Mouse (Mus musculus): ENCODE results near the gene Scap. TPM values are rescaled to one million over a fixed set of nuclear protein-coding genes. Genes with fewer than 3 reads are reported as not detected.

Scap gene
- polyA plus RNA-seq (2016; fragmentation: Nextera tagmentation; extraction: Ambion mirVana), result 38.4 and 42.0 TPM in 2 replicates

- peak within 1 kb of the TSS; percentile 50 for H3K27ac ChIP-seq
Observed at GRCm38 (mm10) chr9:110333135-110333895, at the start of gene Scap. Gene Scap (plus strand): TSS chr9:110333288.

GRCm38 (mm10) chr9:110284075-110284697 lies 48.9 kb upstream of the Scap start:
- WGBS, result 91% methylated on average over 10 of the region's 10 CpGs
- ATAC-seq (ENCODE audit: insufficient number of reproducible peaks, insufficient read depth, low FRiP score, low TSS enrichment, low read depth), result no peak

More at GRCm38 (mm10) chr9:110333135-110333895, at the start of gene Scap:
- WGBS, result under 1% methylated on average over 43 of the region's 78 CpGs
- Histone ChIP-seq H3K27me3 (no peaks in the 10 kb centered on the region), H3K9me3 (no peaks in the 10 kb centered on the region), H3K4me1 (replicated peaks) (peaks cover 21% of the 10 kb centered on the region), H3K4me2 (peak within 1 kb of the TSS; percentile 81), H3K9ac (replicated peaks) (peak within 1 kb of the TSS; percentile 75), H3K36me3 (no peaks in the 10 kb centered on the region), H3K4me3 (replicated peaks) (peak within 1 kb of the TSS; percentile 87)
- peak; percentile 86 for ATAC-seq (ENCODE audit: insufficient number of reproducible peaks, insufficient read depth, low FRiP score, low TSS enrichment, low read depth)

GRCm38 (mm10) chr9:110287321-110287924 lies 45.7 kb upstream of the Scap start:
- Histone ChIP-seq H3K9me3 (no peaks in the 10 kb centered on the region), H3K9ac (replicated peaks) (no peak overlapping the region), H3K4me3 (replicated peaks) (no peak overlapping the region), H3K36me3 (no peaks in the 10 kb centered on the region), H3K4me2 (no peak overlapping the region), H3K4me1 (replicated peaks) (no peaks in the 10 kb centered on the region), H3K27ac (no peak overlapping the region), H3K27me3 (no peaks in the 10 kb centered on the region)
- WGBS, result 72% methylated on average over 7 of the region's 7 CpGs
- no peak for ATAC-seq (ENCODE audit: insufficient number of reproducible peaks, insufficient read depth, low FRiP score, low TSS enrichment, low read depth)

More at GRCm38 (mm10) chr9:110284075-110284697, 48.9 kb upstream of the Scap start:
- Histone ChIP-seq H3K4me1 (replicated peaks) (no peaks in the 10 kb centered on the region), H3K27ac (no peak overlapping the region), H3K36me3 (no peaks in the 10 kb centered on the region), H3K4me2 (no peak overlapping the region), H3K9ac (replicated peaks) (no peak overlapping the region), H3K27me3 (no peaks in the 10 kb centered on the region), H3K9me3 (no peaks in the 10 kb centered on the region), H3K4me3 (replicated peaks) (no peak overlapping the region)

GRCm38 (mm10) chr9:110293254-110293718 lies 39.8 kb upstream of the Scap start:
- H3K9me3 ChIP-seq, result no peaks in the 10 kb centered on the region
- WGBS, result 72% methylated on average over 12 of the region's 12 CpGs
- no peak for ATAC-seq (ENCODE audit: insufficient number of reproducible peaks, insufficient read depth, low FRiP score, low TSS enrichment, low read depth)

GRCm38 (mm10) chr9:110293873-110294415 lies 39.1 kb upstream of the Scap start:
- H3K9ac ChIP-seq (replicated peaks), result no peak overlapping the region
- no peak for ATAC-seq (ENCODE audit: insufficient number of reproducible peaks, insufficient read depth, low FRiP score, low TSS enrichment, low read depth)
- H3K9me3 ChIP-seq, result no peaks in the 10 kb centered on the region
- H3K27me3 ChIP-seq, result no peaks in the 10 kb centered on the region
- H3K36me3 ChIP-seq, result no peaks in the 10 kb centered on the region
- H3K27ac ChIP-seq, result no peak overlapping the region
- 84% methylated on average over 13 of the region's 13 CpGs for WGBS
- no peak overlapping the region for H3K4me3 ChIP-seq (replicated peaks)
- no peaks in the 10 kb centered on the region for H3K4me1 ChIP-seq (replicated peaks)
- H3K4me2 ChIP-seq, result no peak overlapping the region

More at GRCm38 (mm10) chr9:110293254-110293718, 39.8 kb upstream of the Scap start:
- no peaks in the 10 kb centered on the region for H3K36me3 ChIP-seq
- H3K27me3 ChIP-seq, result no peaks in the 10 kb centered on the region
- H3K27ac ChIP-seq, result no peak overlapping the region
- H3K4me1 ChIP-seq (replicated peaks), result no peaks in the 10 kb centered on the region
- no peak overlapping the region for H3K9ac ChIP-seq (replicated peaks)
- H3K4me3 ChIP-seq (replicated peaks), result no peak overlapping the region
- H3K4me2 ChIP-seq, result no peak overlapping the region

GRCm38 (mm10) chr9:110294786-110295185 lies 38.3 kb upstream of the Scap start:
- no peaks in the 10 kb centered on the region for H3K4me1 ChIP-seq (replicated peaks)
- no peak overlapping the region for H3K4me3 ChIP-seq (replicated peaks)
- no peaks in the 10 kb centered on the region for H3K9me3 ChIP-seq
- no peaks in the 10 kb centered on the region for H3K36me3 ChIP-seq
- H3K4me2 ChIP-seq, result no peak overlapping the region
- H3K27me3 ChIP-seq, result no peaks in the 10 kb centered on the region
- no peak for ATAC-seq (ENCODE audit: insufficient number of reproducible peaks, insufficient read depth, low FRiP score, low TSS enrichment, low read depth)
- H3K9ac ChIP-seq (replicated peaks), result no peak overlapping the region
- H3K27ac ChIP-seq, result no peak overlapping the region
- 41% methylated on average over 3 of the region's 3 CpGs for WGBS

GRCm38 (mm10) chr9:110296867-110297627 lies 36.0 kb upstream of the Scap start:
- peak; percentile 67 for ATAC-seq (ENCODE audit: insufficient number of reproducible peaks, insufficient read depth, low FRiP score, low TSS enrichment, low read depth)
- H3K4me2 ChIP-seq, result no peak overlapping the region
- WGBS, result 5% methylated on average over 5 of the region's 5 CpGs
- H3K9me3 ChIP-seq, result 0 out of 2 replicates have a peak, but pooled peaks cover 4% of the 10 kb centered on the region
- H3K4me1 ChIP-seq (replicated peaks), result no peaks in the 10 kb centered on the region
- no peak overlapping the region for H3K4me3 ChIP-seq (replicated peaks)
- H3K36me3 ChIP-seq, result no peaks in the 10 kb centered on the region
- H3K27ac ChIP-seq, result no peak overlapping the region
- no peak overlapping the region for H3K9ac ChIP-seq (replicated peaks)
- H3K27me3 ChIP-seq, result no peaks in the 10 kb centered on the region

- 5% methylated on average over 4 of the region's 4 CpGs for WGBS
- peak overlapping the region; percentile 95 for H3K27ac ChIP-seq
- H3K4me3 ChIP-seq (replicated peaks), result peak overlapping the region; percentile 50
- peaks cover 6% of the 10 kb centered on the region; the same call in 1 of the 2 replicates for H3K36me3 ChIP-seq
- ATAC-seq (ENCODE audit: insufficient number of reproducible peaks, insufficient read depth, low FRiP score, low TSS enrichment, low read depth), result no peak
- H3K27me3 ChIP-seq, result no peaks in the 10 kb centered on the region
- peak overlapping the region; percentile 61 for H3K4me2 ChIP-seq
- H3K4me1 ChIP-seq (replicated peaks), result peaks cover 7% of the 10 kb centered on the region
- H3K9me3 ChIP-seq, result 0 out of 2 replicates have a peak, but pooled peaks cover 7% of the 10 kb centered on the region
- peak overlapping the region; percentile 72 for H3K9ac ChIP-seq (replicated peaks)
Observed at GRCm38 (mm10) chr9:110304516-110304915, 28.6 kb upstream of the Scap start.

GRCm38 (mm10) chr9:110304969-110305651 lies 28.0 kb upstream of the Scap start, which contains the start of gene Elp6:
Gene Elp6 (plus strand): TSS chr9:110305173.
- Histone ChIP-seq H3K9ac (replicated peaks) (peak within 1 kb of the TSS; percentile 72), H3K4me2 (peak within 1 kb of the TSS; percentile 61), H3K4me1 (replicated peaks) (peaks cover 7% of the 10 kb centered on the region), H3K36me3 (peaks cover 11% of the 10 kb centered on the region), H3K27me3 (no peaks in the 10 kb centered on the region), H3K9me3 (0 out of 2 replicates have a peak, but pooled peaks cover 7% of the 10 kb centered on the region), H3K27ac (peak within 1 kb of the TSS; percentile 95), H3K4me3 (replicated peaks) (peak within 1 kb of the TSS; percentile 50)
- peak; percentile 98 for ATAC-seq (ENCODE audit: insufficient number of reproducible peaks, insufficient read depth, low FRiP score, low TSS enrichment, low read depth)
- WGBS, result under 1% methylated on average over 46 of the region's 46 CpGs

- H3K4me2 ChIP-seq, result peak overlapping the region; percentile 61
- H3K27ac ChIP-seq, result no peak overlapping the region
- 93% methylated on average over 5 of the region's 5 CpGs for WGBS
- no peak for ATAC-seq (ENCODE audit: insufficient number of reproducible peaks, insufficient read depth, low FRiP score, low TSS enrichment, low read depth)
- H3K36me3 ChIP-seq, result peaks cover 23% of the 10 kb centered on the region
- no peak overlapping the region for H3K9ac ChIP-seq (replicated peaks)
- peaks cover 7% of the 10 kb centered on the region for H3K4me1 ChIP-seq (replicated peaks)
- no peak overlapping the region; the same call in 1 of the 2 replicates for H3K4me3 ChIP-seq (replicated peaks)
- H3K9me3 ChIP-seq, result 0 out of 2 replicates have a peak, but pooled peaks cover 7% of the 10 kb centered on the region
- H3K27me3 ChIP-seq, result no peaks in the 10 kb centered on the region
Observed at GRCm38 (mm10) chr9:110306371-110306770, 26.7 kb upstream of the Scap start.

Measured in limb, embryonic 12.5 days (tissue).